Mouse (Mus musculus): ENCODE results near the gene Slc29a1.

GRCm38 (mm10) chr17:45585725-45586448 lies 13.5 kb downstream of the Slc29a1 start:
- TF ChIP-seq POLR2A (IDR thresholded peaks at IDR 0.05; ENCODE audit: control insufficient read depth, low read depth, low read length) (0 out of 2 replicates have a peak, but pooled peaks have one; percentile 9), CTCF (IDR thresholded peaks at IDR 0.05; ENCODE audit: control insufficient read depth, insufficient read depth, insufficient replicate concordance, low read depth, low read length) (no peak)

Measured in testis, adult 2 months (tissue).